Mouse (Mus musculus) retina, adult 2 months (tissue): ENCODE data around the gene Lrrc73.

Source experiments
- DNase-seq: peaks from one replicate; pipeline ENCODE4 v3.0.0-alpha.2; 2012; ENCODE audit warnings: low read depth, low spot score

The Lrrc73 gene

GRCm38 (mm10) chr17:46262201-46262694 is 8.9 kb downstream of the Lrrc73 start:
- DNase-seq: no peak

GRCm38 (mm10) chr17:46265502-46265901 is 12.2 kb downstream of the Lrrc73 start:
- no peak for DNase-seq

- DNase-seq: peak; percentile 36
Measured at GRCm38 (mm10) chr17:46265918-46266618, 12.7 kb downstream of the Lrrc73 start.

GRCm38 (mm10) chr17:46266986-46267385 is 13.7 kb downstream of the Lrrc73 start:
- DNase-seq: no peak

- no peak for DNase-seq
Measured at GRCm38 (mm10) chr17:46267511-46267910, 14.2 kb downstream of the Lrrc73 start.

- DNase-seq: no peak
Measured at GRCm38 (mm10) chr17:46268026-46268720, 14.8 kb downstream of the Lrrc73 start.

GRCm38 (mm10) chr17:46269771-46270534 is 16.6 kb downstream of the Lrrc73 start:
- DNase-seq: no peak

- no peak for DNase-seq
Measured at GRCm38 (mm10) chr17:46272058-46272457, 18.7 kb downstream of the Lrrc73 start.

GRCm38 (mm10) chr17:46272675-46273074 is 19.3 kb downstream of the Lrrc73 start:
- DNase-seq: no peak

GRCm38 (mm10) chr17:46273803-46274236 is 20.5 kb downstream of the Lrrc73 start:
- no peak for DNase-seq

GRCm38 (mm10) chr17:46274465-46274864 is 21.1 kb downstream of the Lrrc73 start:
- DNase-seq: no peak

GRCm38 (mm10) chr17:46275034-46275433 is 21.7 kb downstream of the Lrrc73 start:
- DNase-seq: no peak

GRCm38 (mm10) chr17:46275506-46275905 is 22.2 kb downstream of the Lrrc73 start:
- DNase-seq: no peak

GRCm38 (mm10) chr17:46277586-46277985 is 24.3 kb downstream of the Lrrc73 start:
- no peak for DNase-seq

- no peak for DNase-seq
Measured at GRCm38 (mm10) chr17:46278011-46278765, 24.9 kb downstream of the Lrrc73 start.

- DNase-seq: peak; percentile 67
Measured at GRCm38 (mm10) chr17:46282483-46283123, 29.3 kb downstream of the Lrrc73 start, which contains the start of gene Tjap1. Gene Tjap1 (minus strand): TSS chr17:46283026.

GRCm38 (mm10) chr17:46283140-46283539 is 29.8 kb downstream of the Lrrc73 start:
- no peak for DNase-seq

- no peak for DNase-seq
Measured at GRCm38 (mm10) chr17:46283911-46284310, 30.6 kb downstream of the Lrrc73 start.

GRCm38 (mm10) chr17:46284653-46285052 is 31.3 kb downstream of the Lrrc73 start:
- no peak for DNase-seq

GRCm38 (mm10) chr17:46285407-46285806 is 32.1 kb downstream of the Lrrc73 start:
- DNase-seq: no peak

- DNase-seq: no peak
Measured at GRCm38 (mm10) chr17:46287678-46288095, 34.4 kb downstream of the Lrrc73 start.
